Mouse (Mus musculus) ovary, adult 18-20 months (tissue): Measurements from ENCODE around the gene Stmnd1.
"Not testable (repeated sequence)": the region's sequence is repeated elsewhere in the genome, so short reads cannot be mapped to it uniquely, and the experiment has no call there.

ENCODE experiments used
- DNase-seq: peaks from one replicate; pipeline ENCODE4 v3.0.0; 2022; ENCODE audit warnings: low spot score, mixed read lengths

Stmnd1 gene

DNA sequence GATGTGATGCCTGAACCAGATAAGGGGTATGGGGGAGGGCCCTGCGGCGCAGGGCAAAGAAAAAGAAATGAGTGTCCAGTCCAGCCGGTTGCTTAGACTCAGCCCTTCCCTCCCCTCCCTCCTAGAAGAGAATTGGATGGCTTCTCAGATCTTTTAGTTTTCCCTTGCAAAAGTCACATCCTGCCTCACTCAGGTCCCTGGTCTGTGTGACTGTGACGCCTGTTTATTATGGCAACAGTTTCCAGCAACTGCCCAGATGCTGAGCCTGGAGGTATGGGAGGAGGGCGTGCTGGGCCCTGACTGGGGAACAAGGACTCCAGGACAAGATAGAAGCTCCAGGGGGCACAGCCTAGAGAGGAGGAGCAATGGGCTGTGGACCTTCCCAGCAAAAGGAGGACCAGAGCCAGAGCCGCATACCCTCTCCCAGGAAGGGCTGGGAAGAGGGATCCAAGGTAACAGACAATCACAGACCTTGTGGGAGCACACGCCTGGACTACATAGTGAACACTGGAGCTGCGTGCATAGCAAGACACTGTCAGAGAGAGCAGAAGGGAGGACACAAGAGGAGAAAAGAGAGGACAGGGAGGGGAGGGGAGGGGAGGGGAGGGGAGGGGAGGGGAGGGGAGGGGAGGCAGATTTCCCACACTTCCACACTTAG, at the start of gene Stmnd1:
Stmnd1 (plus strand) TSS at position 269 of the 658 bp plus-strand sequence.
- no peak for DNase-seq

GRCm38 (mm10) chr13:46226956-46227355, 46.6 kb upstream of the Stmnd1 start:
- no peak for DNase-seq

GRCm38 (mm10) chr13:46227486-46227885, 46.0 kb upstream of the Stmnd1 start:
- DNase-seq, result no peak

DNA sequence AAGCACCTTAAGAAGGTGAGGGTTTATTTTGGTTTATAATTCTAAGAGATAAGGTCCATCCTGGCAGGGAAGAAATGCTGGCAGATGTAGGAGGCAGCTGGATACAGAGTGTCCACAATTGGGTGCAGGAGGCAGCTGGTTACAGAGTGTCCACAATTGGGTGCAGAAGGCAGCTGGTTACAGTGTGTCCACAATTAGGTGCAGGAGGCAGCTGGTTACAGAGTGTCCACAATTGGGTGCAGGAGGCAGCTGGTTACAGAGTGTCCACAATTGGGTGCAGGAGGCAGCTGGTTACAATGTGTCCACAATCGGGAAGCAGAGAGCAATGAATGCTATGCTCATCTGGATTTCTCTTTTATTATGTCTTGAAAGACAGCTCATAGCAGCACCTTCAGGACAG, 44.8 kb upstream of the Stmnd1 start:
- DNase-seq, result not testable (repeated sequence)

- DNase-seq, result no peak
These were observed 41.9 kb upstream of the Stmnd1 start for GRCm38 (mm10) chr13:46231514-46232085.

GRCm38 (mm10) chr13:46237723-46238349, 35.7 kb upstream of the Stmnd1 start:
- no peak for DNase-seq

GRCm38 (mm10) chr13:46238796-46239195, 34.7 kb upstream of the Stmnd1 start:
- DNase-seq, result peak; percentile 30

DNA sequence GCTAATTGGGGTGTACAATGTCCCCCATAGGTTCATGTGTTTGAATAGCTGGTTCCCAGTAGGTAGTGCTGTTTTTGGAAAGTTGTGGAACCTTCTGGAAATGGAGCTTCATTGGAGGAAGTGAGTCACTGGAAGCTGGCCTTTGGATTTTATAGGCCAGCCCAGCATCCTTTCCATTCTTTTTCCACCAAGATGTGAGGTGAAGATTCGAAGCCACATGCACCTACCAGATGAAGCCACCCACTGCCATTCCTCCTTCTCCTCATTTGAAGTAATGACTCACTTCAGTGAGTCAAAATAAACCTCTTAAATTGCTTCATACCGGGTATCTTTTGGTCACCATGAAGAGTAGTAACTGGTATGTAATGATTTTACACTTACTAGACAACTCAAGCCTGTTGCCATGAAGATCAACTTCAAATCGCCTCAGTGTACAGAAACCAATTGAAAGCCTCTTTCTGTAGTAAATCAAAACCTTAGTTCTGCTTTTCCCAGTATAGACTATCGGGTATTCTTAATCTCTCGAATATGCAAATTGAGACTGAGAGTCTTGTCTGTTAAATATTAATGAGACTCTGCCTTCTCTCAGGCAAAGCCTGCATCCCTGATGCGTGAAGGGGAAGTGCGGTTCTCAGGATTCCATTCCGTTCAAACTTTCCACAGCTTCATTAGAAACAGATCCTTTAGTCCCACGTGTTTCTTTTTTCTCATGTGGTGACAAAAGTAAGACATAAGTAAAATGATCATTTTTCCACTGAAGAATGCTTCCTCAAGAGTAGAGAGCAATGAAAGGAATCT, 31.9 kb upstream of the Stmnd1 start:
- DNase-seq, result no peak

- DNase-seq, result no peak
These were observed 19.8 kb upstream of the Stmnd1 start for GRCm38 (mm10) chr13:46253753-46254152.

DNA sequence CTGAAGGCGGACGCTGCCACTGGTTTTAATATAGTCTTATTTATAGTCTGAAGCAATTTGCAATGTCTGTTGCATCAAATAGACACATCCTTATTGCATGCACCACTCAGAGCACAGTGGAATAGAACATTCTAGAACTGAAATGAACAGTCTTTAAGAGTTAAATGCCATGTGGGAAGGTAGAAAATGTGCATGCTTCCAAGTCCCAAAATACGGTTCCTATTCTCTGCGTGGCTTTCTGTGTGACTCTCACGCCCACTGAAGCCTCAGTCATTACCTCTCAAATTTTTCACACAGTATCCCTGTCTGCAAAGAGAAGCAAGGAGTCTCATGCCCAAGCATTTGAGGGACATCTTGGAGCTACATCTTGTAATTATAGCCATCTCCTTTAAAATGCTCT, 19.4 kb upstream of the Stmnd1 start:
- no peak for DNase-seq

- DNase-seq, result no peak
These were observed 17.9 kb upstream of the Stmnd1 start for GRCm38 (mm10) chr13:46255616-46256015.

- DNase-seq, result no peak
These were observed 15.7 kb upstream of the Stmnd1 start for GRCm38 (mm10) chr13:46257847-46258246.

GRCm38 (mm10) chr13:46259526-46259925, 14.0 kb upstream of the Stmnd1 start:
- no peak for DNase-seq

DNA sequence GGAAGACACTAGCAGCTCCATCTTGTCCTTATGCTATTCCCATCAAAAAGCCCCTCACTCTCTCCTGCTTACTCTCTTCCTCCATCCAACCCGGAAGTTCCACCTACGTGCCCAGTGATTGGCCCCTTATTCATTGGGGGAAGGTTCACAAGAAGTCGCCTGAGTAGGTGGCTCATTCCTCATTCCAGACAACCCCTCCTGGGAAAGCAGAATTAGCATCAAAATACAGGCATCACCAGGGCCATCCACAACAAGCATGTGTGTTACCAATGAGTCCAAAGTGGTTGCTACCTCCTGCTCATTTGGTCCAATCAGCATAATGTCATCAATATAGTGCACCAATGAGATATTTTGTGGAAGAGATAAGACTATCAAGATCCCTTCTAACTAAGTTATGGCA, 12.3 kb upstream of the Stmnd1 start:
- no peak for DNase-seq

- DNase-seq, result no peak
These were observed 5.7 kb upstream of the Stmnd1 start for GRCm38 (mm10) chr13:46267783-46268182.

DNA sequence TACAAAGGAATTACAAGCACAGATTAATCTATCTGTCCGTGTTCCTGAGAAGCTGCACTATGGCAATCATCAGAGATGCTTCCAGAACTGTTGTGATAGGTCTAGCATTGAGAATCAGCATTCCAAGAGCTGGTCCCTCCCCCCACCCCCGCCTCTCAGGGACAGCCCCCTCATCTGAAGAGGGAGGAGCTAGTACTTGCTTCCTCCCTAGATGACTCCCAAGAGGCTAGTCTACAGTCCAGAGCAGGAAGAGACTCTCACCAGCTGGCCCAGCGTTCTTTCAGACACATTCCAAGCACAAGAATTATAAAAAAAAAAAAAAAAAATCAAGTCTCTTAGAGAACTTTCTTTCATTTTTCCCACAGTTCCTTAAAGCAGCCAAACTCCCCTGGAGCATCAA, 5.2 kb upstream of the Stmnd1 start:
- no peak for DNase-seq

- no peak for DNase-seq
These were observed 4.6 kb upstream of the Stmnd1 start for GRCm38 (mm10) chr13:46268815-46269445.

DNA sequence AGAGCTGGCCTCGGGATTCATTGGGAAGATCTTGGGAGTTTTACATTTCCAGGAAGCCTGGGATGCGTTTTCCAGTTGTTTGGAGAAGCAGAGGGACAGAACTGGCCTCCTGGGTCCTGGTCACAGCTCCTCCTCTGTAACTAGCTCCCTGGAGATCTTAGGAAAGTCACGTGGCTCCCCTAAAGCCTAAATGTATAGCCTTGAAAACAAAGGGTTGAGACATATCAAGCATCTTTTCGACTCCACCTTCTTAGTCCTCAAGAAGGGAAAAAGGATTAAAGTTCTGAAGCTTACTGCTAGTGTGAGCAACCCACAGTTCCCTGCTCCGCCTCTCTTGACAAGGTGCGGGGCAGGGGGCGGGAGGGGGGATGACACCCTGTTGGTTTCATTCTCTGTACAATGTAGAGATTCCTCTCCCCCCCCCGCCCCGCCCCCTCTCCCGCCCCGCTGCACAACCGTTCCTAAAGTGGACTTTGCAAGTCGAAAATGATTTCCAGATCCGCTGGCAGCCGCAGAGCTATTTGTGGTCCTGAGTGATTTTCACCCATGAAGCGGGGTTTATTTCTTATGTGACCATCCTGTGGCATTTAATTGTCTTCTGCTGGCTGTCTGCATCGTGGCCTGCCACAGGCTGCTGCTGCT, 589 bp upstream of the Stmnd1 start:
- DNase-seq, result no peak

DNA sequence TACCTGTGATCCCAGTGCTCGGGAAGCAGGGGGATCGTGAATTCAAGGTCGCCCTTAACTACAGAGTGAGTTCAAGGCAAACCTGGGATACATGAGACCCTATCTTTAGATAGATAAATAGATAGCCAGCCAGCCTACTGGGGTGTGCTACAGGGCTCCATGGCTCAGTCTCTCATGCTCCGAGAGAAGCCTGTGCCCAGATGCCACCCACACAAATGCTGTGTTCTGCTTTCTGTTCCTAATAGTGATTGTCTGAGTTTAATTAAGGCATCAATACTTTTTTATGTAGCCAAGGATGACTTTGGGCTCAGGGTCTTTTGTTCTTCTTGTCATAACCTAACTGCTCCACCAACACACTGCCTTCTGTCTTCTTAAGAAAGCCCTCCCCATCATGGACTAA, 2.2 kb downstream of the Stmnd1 start:
- no peak for DNase-seq

- no peak for DNase-seq
These were observed 9.0 kb downstream of the Stmnd1 start for GRCm38 (mm10) chr13:46282543-46282942.

GRCm38 (mm10) chr13:46287801-46288200, 14.3 kb downstream of the Stmnd1 start:
- no peak for DNase-seq

- no peak for DNase-seq
These were observed 14.9 kb downstream of the Stmnd1 start for GRCm38 (mm10) chr13:46288372-46288771.
